Mouse (Mus musculus) mouse trophoblast stem cell (cell line): ENCODE data around the gene Ccdc74a.

Source experiments
- in situ Hi-C, 2 experiments: fragments of 300-500 bp; cut with MseI, MboI; formaldehyde crosslinking; loops; 2 replicates in 1 of 2; 3 replicates in 1 of 2; pipeline ENCODE4 v1.15.1; 2025

Ccdc74a gene

GRCm38 (mm10) chr16:17641301-17641700, 5.0 kb upstream of the Ccdc74a start:
- in situ Hi-C loops, result no loop called here

GRCm38 (mm10) chr16:17642311-17642710, 4.0 kb upstream of the Ccdc74a start:
- in situ Hi-C loops, result no loop called here

- in situ Hi-C loops, result no loop called here
Measured at GRCm38 (mm10) chr16:17643437-17643990, 2.8 kb upstream of the Ccdc74a start.

GRCm38 (mm10) chr16:17647156-17647555, 886 bp downstream of the Ccdc74a start:
- in situ Hi-C loops, result no loop called here

GRCm38 (mm10) chr16:17647566-17648340, 1.5 kb downstream of the Ccdc74a start:
- in situ Hi-C loops, result no loop called here

- in situ Hi-C loops, result no loop called here
Measured at GRCm38 (mm10) chr16:17649925-17650605, 3.8 kb downstream of the Ccdc74a start.

GRCm38 (mm10) chr16:17650711-17651110, 4.4 kb downstream of the Ccdc74a start:
- in situ Hi-C loops, result no loop called here

GRCm38 (mm10) chr16:17652607-17653006, 6.3 kb downstream of the Ccdc74a start:
- in situ Hi-C loops, result no loop called here

GRCm38 (mm10) chr16:17653601-17654000, 7.3 kb downstream of the Ccdc74a start:
- in situ Hi-C loops, result no loop called here

- in situ Hi-C loops, result no loop called here
Measured at GRCm38 (mm10) chr16:17654188-17654795, 8.0 kb downstream of the Ccdc74a start.

GRCm38 (mm10) chr16:17656212-17656871, 10.1 kb downstream of the Ccdc74a start:
- in situ Hi-C loops, result no loop called here

- in situ Hi-C loops, result no loop called here
Measured at GRCm38 (mm10) chr16:17665568-17665967, 19.3 kb downstream of the Ccdc74a start.

- in situ Hi-C loops, result no loop called here
Measured at GRCm38 (mm10) chr16:17669886-17670285, 23.6 kb downstream of the Ccdc74a start.

- in situ Hi-C loops, result no loop called here
Measured at GRCm38 (mm10) chr16:17694860-17695259, 48.6 kb downstream of the Ccdc74a start.
